ENCODE assay signal across 16 mouse cellular contexts in genomic region chr8:120376215-120376614, GRCm38 (mm10).
DNase-seq lines count a peak whose midpoint lies in the region; ATAC-seq and TF ChIP-seq lines count a peak whose summit lies in the region.
"Had no signal": no experiment of that assay in that cellular context is flagged by ENCODE, and none has a peak within 500 bp of the region (broad histone marks: within the 10 kb centered on the region; RNA-seq: fewer than 3 reads in every experiment).

No protein-coding gene starts in this region.

- H3K9me3 ChIP-seq in lung, embryonic 14.5 days (ENCODE audit: low read depth, low read length) = no peaks in the 10 kb centered on the region
- no peaks in the 10 kb centered on the region for H3K9me3 ChIP-seq in forebrain, embryonic 10.5 days
- no peaks in the 10 kb centered on the region for H3K9me3 ChIP-seq in forebrain, embryonic 13.5 days (replicated peaks)
- no peaks in the 10 kb centered on the region for H3K9me3 ChIP-seq in liver, embryonic 15.5 days (replicated peaks)
- H3K9me3 ChIP-seq: hindbrain, embryonic 15.5 days had no signal

- no peak overlapping the region for H3K4me2 ChIP-seq in lung, embryonic 14.5 days
- no peak overlapping the region for H3K4me2 ChIP-seq in forebrain, embryonic 13.5 days
- no peak overlapping the region for H3K4me2 ChIP-seq in liver, embryonic 15.5 days
- H3K4me2 ChIP-seq: heart, embryonic 11.5 days; hindbrain, embryonic 15.5 days had no signal

- no peaks in the 10 kb centered on the region for H3K36me3 ChIP-seq in lung, embryonic 14.5 days (ENCODE audit: insufficient read depth)
- H3K36me3 ChIP-seq in forebrain, embryonic 10.5 days (replicated peaks) = no peaks in the 10 kb centered on the region
- H3K36me3 ChIP-seq in forebrain, embryonic 13.5 days (ENCODE audit: poor library complexity, severe bottlenecking) = no peaks in the 10 kb centered on the region
- no peaks in the 10 kb centered on the region for H3K36me3 ChIP-seq in liver, embryonic 15.5 days (replicated peaks)
- H3K36me3 ChIP-seq: hindbrain, embryonic 15.5 days had no signal

- TF ChIP-seq CTCF in lung, embryonic 14.5 days (IDR thresholded peaks at IDR 0.05; ENCODE audit: low read depth) = no peak

- DNase-seq in lung, embryonic 14.5 days = no peak
- no peak for DNase-seq in lung, adult 18-20 months
- no peak for DNase-seq in forebrain, embryonic 10.5 days (ENCODE audit: extremely low spot score, low spot score)
- DNase-seq in thymus, adult 18-20 months = no peak
- DNase-seq in spleen, adult 12 weeks (ENCODE audit: low spot score) = no peak
- DNase-seq in B cell, adult 2 months = no peak
- DNase-seq: cerebellum, adult 9-10 months; embryo, embryonic 11 days; kidney, adult 8-10 months; spleen, adult 18-20 months had no signal

- peaks cover 49% of the 10 kb centered on the region for H3K4me1 ChIP-seq in lung, embryonic 14.5 days (ENCODE audit: insufficient read depth)
- H3K4me1 ChIP-seq in forebrain, embryonic 10.5 days = peaks cover 100% of the 10 kb centered on the region
- peaks cover 82% of the 10 kb centered on the region for H3K4me1 ChIP-seq in forebrain, embryonic 13.5 days
- H3K4me1 ChIP-seq in liver, embryonic 15.5 days (replicated peaks) = peaks cover 88% of the 10 kb centered on the region

- H3K4me3 ChIP-seq in lung, embryonic 14.5 days (ENCODE audit: low read depth, low read length) = no peak overlapping the region
- H3K4me3 ChIP-seq in forebrain, embryonic 10.5 days = no peak overlapping the region
- H3K4me3 ChIP-seq in forebrain, embryonic 13.5 days = no peak overlapping the region
- no peak overlapping the region for H3K4me3 ChIP-seq in liver, embryonic 15.5 days (replicated peaks)
- H3K4me3 ChIP-seq: hindbrain, embryonic 15.5 days; myocyte had no signal

- ATAC-seq in lung, embryonic 14.5 days (ENCODE audit: insufficient read depth) = no peak
- peak; percentile 14; the same call in 1 of the 2 replicates for ATAC-seq in forebrain, embryonic 13.5 days
- ATAC-seq in liver, embryonic 15.5 days (ENCODE audit: insufficient read depth) = no peak

- H3K27me3 ChIP-seq in lung, embryonic 14.5 days (ENCODE audit: insufficient read depth, low read length) = no peaks in the 10 kb centered on the region
- peaks cover 83% of the 10 kb centered on the region for H3K27me3 ChIP-seq in forebrain, embryonic 10.5 days (ENCODE audit: poor library complexity, severe bottlenecking)
- H3K27me3 ChIP-seq in forebrain, embryonic 13.5 days = no peaks in the 10 kb centered on the region
- H3K27me3 ChIP-seq in liver, embryonic 15.5 days = no peaks in the 10 kb centered on the region
- H3K27me3 ChIP-seq: CH12.LX; hindbrain, embryonic 15.5 days had no signal

- H3K9ac ChIP-seq in lung, embryonic 14.5 days = no peak overlapping the region; the same call in 1 of the 2 replicates
- 0 out of 2 replicates have a peak overlapping the region, but pooled peaks have one; percentile 30 for H3K9ac ChIP-seq in forebrain, embryonic 13.5 days
- no peak overlapping the region for H3K9ac ChIP-seq in liver, embryonic 15.5 days
- H3K9ac ChIP-seq: hindbrain, embryonic 15.5 days had no signal

- H3K27ac ChIP-seq in lung, embryonic 14.5 days (ENCODE audit: low read depth) = 0 out of 2 replicates have a peak overlapping the region, but pooled peaks have one; percentile 49
- peak overlapping the region; percentile 75 for H3K27ac ChIP-seq in forebrain, embryonic 10.5 days
- H3K27ac ChIP-seq in forebrain, embryonic 13.5 days = peak overlapping the region; percentile 81
- H3K27ac ChIP-seq in liver, embryonic 15.5 days (replicated peaks) = peak overlapping the region; percentile 98
- H3K27ac ChIP-seq: hindbrain, embryonic 15.5 days had no signal

- WGBS in lung, embryonic 14.5 days = 76% methylated on average over 4 of the region's 4 CpGs
- WGBS in forebrain, embryonic 10.5 days = 57% methylated on average over 4 of the region's 4 CpGs
- 20% methylated on average over 4 of the region's 4 CpGs for WGBS in forebrain, embryonic 13.5 days
- 80% methylated on average over 4 of the region's 4 CpGs for WGBS in liver, embryonic 15.5 days (ENCODE audit: insufficient replicate concordance)
